Mouse (Mus musculus) megakaryocyte, adult 5-6 weeks (primary cell): Measurements from ENCODE around the gene Cep126. TPM values are rescaled to one million over a fixed set of nuclear protein-coding genes. Genes with fewer than 3 reads are reported as not detected.

Experiments used
- total RNA-seq, 2 experiments: library from RNA; stranded (forward) in 1 of 2; stranded (reverse) in 1 of 2; fragments of 153-499, 151-499 nt in 1 of 2; fragments of 221-1000, 200-1000 nt in 1 of 2; gene quantifications; 2 replicates each; pipeline versions ENCODE4 v1.2.3 to v1.2.4; 2015 to 2017

The Cep126 gene
- total RNA-seq, 2 experiments from 2014 or later, result not detected

Other genes with a start within 250 kb of the Cep126 start
- gene Yap1, start 129.7 kb downstream of the Cep126 start, total RNA-seq (2015), result not detected in 2 replicates
- 0.04 TPM in 1 of 2 replicates, not detected in the other for gene Yap1, start 129.7 kb downstream of the Cep126 start, total RNA-seq (2017)
- not detected in 2 replicates for gene Cfap300, start 91.5 kb downstream of the Cep126 start, total RNA-seq (2015)
- not detected in 2 replicates for gene Cfap300, start 91.5 kb downstream of the Cep126 start, total RNA-seq (2017)